Mouse (Mus musculus) ovary, postnatal 10 days (tissue): ENCODE data around the gene Kxd1.
"Not testable (repeated sequence)": the region's sequence is repeated elsewhere in the genome, so short reads cannot be mapped to it uniquely, and the experiment has no call there.

Source experiments
- DNase-seq: peaks from one replicate; pipeline ENCODE4 v3.0.0; 2022; ENCODE audit warnings: low spot score

Kxd1 gene

GRCm38 (mm10) chr8:70513441-70513840 lies 14.3 kb downstream of the Kxd1 start:
- no peak for DNase-seq

DNA sequence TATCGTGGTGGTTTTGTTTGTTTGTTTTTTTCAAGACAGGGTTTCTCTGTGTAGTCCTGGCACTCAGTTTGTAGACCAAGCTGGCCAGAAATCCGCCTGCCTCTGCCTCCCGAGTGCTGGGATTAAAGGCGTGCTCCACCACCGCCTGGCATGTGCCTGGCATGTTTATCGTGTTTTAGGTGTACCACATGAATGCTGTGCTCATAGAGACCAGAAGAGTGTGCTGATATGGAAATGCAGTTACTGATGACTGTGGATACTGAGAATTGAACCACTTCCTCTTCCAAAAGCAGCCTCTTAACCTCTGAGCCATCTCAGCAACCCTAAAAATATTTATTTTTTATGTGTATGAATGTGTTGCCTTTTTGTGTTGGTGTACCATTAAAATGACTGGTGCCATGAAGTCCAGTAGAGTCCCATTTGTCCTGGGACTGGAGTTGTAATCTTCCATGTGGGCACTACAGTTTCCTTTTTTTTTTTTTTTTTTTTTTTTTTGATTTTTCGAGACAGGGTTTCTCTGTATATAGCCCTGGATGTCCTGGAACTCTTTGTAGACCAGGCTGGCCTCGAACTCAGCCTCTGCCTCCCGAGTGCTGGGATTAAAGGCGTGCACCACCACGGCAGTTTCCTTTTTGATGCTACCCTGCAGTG lies 15.4 kb downstream of the Kxd1 start:
- no peak for DNase-seq

- DNase-seq, result no peak
Observed at GRCm38 (mm10) chr8:70511770-70512169, 16.0 kb downstream of the Kxd1 start.

DNA sequence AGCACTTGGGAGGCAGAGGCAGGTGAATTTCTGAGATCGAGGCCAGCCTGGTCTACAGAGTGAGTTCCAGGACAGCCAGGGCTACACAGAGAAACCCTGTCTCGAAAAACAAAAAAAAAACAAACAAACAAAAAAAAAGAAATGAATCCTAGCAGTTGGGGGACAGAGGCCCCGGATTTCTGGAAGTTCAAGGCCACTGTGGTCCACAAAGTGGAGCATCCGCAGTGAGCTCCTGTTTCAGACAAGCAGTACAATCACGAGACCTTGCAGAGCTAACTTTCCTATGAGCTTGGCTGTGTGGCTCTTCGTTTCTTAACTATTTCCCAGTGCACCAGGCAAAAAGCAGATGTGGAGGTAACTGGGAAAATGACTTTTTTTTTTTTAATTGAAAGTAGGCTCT lies 16.6 kb downstream of the Kxd1 start:
- DNase-seq, result not testable (repeated sequence)

DNA sequence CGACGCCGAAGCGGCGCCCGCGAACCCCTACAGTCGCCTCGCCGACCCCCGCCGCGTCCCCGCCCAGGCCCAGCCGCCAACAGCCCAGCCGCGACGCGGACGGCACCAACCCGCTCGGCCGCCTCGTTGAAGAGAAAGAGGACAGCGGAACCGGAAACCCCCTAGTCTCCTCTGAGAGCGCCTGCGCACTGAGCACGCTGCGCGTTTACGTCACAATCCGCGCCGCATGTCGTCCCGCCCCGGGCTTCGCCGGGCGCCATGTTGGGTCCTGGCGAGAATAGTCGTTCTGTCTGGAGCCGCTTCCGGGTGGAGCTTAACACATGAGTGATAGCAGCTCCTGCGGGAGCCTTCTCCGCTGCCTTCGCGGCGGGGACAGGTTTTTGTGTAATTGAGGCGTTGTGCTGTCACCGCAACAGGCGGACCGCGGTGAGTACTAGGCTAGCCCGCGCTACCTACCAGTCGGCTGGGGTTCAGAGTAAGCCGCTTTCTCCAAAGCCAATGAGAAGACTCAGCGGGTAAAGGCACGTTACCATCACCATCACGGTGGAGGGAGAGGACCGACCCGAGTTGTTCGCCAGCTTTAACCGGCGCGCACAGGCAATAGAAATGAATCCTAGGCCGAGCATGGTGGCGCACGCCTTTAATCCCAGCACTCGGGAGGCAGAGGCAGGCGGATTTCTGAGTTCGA lies 17.4 kb downstream of the Kxd1 start, which contains the start of gene Uba52:
Uba52 (minus strand) TSS at position 574 of the 688 bp plus-strand sequence.
- peak; percentile 93 for DNase-seq

DNA sequence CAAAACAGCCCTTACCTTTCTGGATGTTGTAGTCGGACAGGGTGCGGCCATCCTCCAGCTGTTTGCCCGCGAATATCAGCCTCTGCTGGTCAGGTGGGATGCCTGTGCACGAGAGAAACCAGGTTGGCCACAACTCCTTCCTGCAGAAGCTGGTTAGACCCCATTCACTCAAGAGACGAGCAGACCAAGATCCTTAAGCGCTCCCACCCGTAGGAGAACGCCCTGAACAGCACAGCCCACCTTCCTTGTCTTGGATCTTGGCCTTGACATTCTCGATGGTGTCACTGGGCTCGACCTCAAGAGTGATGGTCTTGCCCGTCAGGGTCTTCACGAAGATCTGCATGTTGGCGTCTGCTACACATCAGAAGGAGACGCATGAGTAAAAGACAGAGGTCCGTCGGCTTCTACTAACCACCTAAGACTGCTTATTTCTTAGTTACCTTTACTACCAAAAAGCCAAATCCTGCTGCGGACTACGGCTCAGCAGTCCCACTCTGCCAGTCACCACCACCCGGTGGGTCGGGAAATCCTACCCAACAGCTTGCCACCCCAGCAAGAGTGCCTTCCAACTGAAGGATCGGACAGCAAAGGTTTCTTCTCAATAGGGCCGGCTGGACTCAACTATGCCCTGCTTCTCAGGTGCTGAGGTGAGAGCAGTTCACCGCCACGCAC lies 18.3 kb downstream of the Kxd1 start:
- DNase-seq, result no peak

DNA sequence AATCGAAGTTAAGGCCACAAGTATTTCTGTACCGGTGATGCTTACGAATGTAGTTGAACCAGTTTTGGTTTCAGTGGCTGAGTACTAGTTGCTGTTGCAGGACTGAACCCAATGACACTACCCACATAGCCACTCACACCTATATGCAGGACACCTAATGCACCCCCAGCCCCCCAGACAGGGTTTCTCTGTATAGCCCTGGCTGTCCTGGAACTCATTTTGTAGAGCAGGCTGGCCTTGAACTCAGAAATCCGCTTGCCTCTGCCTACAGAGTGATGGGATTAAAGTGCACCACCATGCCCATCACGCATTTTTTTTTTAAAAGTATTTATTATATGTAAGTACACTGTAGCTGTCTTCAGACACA lies 20.7 kb downstream of the Kxd1 start:
- no peak for DNase-seq

DNA sequence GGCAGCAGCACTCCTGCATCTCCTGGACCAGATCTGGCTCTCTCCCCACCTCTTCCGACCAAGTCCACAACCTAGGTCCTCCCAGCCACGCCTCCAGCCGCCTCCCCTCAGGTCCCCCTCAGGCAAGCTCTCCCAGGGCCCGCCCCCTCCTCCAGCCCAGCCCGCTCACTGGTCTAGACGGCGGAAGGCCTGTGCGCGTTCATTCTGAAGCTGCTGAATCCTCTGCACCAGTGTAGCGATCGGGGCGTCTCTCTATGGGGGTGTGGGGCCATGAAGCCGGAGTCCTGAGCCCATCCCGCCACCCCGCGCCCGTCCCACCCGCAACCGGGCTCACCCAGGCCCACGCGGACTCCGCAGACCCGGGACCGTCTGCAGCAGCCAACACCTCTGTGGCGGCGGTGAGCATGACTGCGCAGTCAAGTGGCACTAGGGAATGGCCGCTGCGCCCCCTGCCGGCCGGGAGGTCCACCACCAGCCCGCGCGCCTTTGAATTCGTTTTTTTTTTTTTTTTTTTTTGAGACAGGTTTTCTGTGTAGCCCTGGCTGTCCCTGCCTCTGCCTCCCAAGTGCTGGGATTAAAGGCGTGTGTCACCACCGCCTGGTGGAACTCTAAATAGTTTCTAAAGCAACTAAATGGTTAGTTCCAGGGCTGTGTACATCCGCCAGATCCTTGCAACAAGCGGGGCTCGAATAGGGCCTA lies 21.3 kb downstream of the Kxd1 start, which contains the start of gene Rex1bd:
Rex1bd (minus strand) TSS at position 425 of the 699 bp plus-strand sequence.
- peak; percentile 88 for DNase-seq

- DNase-seq, result no peak
Observed at GRCm38 (mm10) chr8:70505698-70506327, 21.9 kb downstream of the Kxd1 start.

DNA sequence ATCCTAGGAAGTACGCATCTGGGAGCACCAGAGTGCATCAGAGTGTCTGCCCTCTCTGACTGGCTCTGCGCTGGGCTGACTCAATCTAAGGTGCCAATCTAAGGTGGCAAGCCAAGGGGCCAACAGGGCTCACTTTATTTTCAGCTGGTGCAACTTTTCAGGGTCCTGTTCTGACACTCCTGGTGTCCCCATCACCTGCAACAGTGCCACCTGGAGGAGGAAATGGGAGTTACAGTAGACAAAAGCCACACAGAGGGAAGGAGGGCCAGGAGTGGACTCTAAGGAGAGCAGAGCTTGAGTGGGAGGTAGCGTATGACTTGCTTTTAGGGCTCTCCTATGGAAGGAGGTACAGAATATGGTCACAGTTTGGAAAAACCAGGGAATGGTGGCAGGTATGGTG lies 22.9 kb downstream of the Kxd1 start:
- peak; percentile 62 for DNase-seq

GRCm38 (mm10) chr8:70504291-70504716 lies 23.5 kb downstream of the Kxd1 start:
- no peak for DNase-seq

- peak; percentile 44 for DNase-seq
Observed at GRCm38 (mm10) chr8:70503062-70503750, 24.6 kb downstream of the Kxd1 start.

DNA sequence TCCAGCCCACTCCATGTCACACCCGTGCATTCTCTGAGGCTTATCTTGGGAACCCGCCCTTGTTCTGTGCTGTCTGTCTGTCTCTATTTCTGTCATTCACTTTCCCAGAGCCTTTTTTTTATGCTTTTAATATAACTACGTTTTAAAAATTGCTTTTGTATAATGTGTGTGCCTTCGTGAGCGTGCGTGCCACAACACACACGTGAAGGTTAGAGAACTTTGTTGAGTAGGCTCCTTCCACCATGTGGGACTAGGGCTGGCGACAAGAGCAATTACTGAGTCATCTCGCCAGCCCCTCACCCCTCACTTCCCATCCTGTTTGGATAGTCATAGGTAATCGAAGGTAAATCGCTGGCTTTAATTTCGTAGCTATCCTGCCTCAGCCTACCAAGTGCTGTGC lies 25.2 kb downstream of the Kxd1 start:
- DNase-seq, result no peak

GRCm38 (mm10) chr8:70501820-70502529 lies 25.8 kb downstream of the Kxd1 start:
- no peak for DNase-seq

DNA sequence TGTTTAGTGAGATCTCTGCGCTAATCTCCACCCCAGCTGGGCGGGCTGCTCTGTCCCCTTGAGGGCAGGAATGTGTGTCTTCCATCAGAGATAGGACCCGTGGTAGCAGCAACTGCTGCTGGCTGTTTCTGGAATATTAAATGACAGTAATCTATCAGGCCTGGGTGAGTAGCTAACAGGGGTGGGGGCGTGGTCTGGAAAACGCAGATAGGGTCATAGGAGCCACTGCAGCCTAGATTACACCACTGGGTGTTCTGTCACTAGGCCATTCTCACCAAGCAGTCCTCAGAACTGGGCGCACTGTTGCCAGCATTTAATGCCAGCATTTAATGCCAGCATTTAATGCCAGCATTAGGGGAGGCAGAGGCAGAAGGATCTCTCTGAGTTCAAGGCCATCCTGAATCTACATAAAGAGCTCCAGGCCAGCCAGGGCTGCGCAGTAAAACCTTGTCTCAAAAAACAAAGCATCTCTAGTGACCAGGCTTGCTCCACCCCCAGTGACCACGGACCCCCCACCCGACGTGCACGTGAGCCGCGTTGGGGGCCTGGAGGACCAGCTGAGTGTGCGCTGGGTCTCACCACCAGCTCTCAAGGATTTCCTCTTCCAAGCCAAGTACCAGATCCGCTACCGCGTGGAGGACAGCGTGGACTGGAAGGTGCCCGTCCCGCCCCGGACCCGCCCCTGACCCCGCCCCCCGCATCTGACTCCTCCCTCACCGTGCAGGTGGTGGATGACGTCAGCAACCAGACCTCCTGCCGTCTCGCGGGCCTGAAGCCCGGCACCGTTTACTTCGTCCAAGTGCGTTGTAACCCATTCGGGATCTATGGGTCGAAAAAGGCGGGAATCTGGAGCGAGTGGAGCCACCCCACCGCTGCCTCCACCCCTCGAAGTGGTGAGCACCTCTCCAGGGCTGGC lies 27.1 kb downstream of the Kxd1 start:
- no peak for DNase-seq

DNA sequence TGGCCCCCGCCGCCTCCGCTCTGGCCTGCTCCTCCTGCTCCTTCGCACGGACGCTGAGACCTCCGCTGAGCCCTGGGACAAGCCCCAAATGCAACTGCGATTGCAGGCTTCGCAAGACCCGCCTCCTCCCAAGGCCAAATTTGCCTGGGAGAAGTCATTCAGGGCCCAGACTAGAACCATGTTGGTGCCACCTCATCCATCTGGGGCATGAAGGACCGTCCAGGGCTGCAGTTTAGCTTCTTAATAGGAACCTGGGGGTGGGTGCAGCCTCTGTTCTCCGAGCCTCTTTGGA lies 32.0 kb downstream of the Kxd1 start:
- no peak for DNase-seq

GRCm38 (mm10) chr8:70495001-70495770 lies 32.6 kb downstream of the Kxd1 start:
- no peak for DNase-seq

DNA sequence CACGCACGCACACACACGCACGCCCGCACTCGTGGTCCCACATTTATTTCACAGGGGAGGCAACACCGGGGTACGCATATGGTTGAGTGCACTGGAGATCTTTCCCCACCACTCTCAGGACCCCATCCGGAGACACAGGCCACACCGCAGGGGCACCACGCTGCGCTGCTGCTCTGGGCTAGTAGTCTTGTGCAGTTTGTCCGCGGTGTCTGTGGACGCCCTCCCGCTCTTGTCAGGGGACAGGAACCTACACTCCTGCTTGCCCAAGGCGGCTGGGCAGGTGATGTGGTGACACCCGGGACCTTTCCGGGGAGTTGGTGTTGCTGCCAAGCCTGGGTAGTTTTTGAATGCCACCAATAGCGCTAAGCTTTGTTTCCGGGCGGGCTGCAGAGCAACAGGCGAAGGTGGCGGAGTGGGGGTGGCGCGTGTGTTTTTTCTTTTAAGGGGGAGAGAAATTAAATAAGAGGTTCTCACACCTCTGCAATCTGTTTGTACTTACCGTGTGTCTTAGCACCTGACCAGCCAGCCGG lies 33.3 kb downstream of the Kxd1 start:
- no peak for DNase-seq
